Mouse (Mus musculus) thymus, postnatal 4 days (tissue): ENCODE measurements at regions not wholly inside any gene's neighbourhood (a gene's known extent, or its start where the extent isn't known, plus 50 kb on each side); places are given as distances from the start of the nearest gene placed in this dataset.

Experiments used
- DNase-seq: peaks from one replicate; pipeline ENCODE4 v3.0.0; 2021

DNA sequence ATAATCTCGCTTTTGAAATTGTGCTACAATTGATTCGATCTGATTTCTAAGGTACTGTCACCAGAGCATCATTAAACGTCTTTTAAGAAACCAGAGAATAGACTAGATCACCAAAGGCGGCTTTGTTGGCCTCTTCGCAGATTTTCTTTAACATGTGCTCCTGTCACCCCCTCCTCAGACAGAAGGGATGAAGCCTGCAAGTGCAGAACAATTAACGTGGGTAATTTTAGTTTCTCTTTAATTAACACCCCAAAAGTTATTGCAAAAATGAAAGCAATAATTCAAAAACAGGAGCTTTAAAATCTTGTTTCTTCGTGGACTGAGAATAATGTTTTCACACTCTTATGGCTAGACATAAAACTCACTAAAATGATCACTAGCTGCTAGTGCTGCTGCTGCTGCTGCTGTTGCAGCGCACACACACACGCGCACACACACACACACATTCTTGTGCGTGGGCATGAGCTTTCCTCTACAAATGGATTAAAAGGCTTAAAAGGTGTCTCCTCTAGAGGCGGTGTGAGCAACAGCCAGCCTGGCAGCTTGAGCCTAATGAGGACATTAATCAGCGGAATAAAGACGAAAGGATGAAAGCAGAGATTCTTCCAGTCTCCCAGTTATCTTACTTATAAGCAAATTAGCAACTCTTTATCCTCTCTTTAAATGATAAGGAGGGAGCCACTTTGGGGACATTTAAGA, 550.5 kb upstream of the Btbd3 start:
- no peak for DNase-seq

DNA sequence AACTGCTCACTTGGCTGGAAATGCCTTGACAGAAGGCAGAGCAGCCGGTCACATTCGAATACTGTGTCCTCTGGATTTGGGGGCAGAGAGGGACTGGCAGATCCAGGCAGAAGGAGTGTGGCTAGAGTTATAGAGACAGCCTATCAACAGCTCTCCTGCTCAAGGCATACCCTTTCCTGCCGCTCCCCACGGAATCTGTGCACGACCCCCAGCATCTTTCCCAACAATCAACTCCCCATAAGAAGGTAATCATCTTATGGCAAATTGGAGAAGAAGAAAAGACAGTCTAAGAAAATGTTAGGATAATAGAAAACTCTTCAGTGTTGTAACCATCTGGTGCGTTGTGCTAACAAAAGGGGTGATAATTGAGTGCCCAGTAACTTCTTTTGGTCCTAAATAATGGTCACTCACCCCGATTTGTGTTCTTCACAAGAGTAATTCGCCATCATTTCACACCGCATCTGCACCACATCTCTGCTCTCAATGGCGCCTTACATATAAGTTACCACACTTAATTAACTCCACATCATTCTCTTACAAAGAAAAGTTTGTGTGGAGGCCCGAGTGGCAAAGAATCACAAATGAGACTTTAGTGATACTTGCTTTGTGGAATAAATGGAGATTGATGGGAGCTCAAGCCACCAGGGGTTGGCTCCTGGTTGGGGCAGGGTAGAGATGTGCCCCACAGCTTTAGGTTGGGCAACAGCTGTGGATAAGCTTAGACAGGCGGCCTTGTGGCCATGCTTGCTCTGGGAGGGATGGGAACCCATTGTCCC, 551.2 kb upstream of the Btbd3 start:
- DNase-seq, result no peak

DNA sequence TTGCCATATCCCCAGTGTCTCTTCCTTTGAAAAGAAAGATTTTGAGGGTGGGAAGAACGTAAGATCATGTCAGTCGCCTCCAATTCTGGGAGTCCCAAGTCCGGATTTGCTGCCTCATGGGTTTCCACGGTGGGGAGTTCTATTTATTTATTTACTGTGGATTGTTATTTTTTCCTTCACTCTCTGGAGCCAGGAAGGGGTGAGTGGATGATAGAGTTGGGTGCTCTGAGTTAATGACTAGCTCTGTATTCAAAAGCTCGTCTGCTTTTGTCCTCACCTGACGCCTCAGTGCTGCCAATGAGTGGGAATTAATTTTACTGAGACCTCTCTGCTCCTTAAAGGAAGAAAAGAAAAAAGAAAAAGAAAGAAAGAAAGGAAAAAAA, 551.8 kb upstream of the Btbd3 start:
- no peak for DNase-seq

DNA sequence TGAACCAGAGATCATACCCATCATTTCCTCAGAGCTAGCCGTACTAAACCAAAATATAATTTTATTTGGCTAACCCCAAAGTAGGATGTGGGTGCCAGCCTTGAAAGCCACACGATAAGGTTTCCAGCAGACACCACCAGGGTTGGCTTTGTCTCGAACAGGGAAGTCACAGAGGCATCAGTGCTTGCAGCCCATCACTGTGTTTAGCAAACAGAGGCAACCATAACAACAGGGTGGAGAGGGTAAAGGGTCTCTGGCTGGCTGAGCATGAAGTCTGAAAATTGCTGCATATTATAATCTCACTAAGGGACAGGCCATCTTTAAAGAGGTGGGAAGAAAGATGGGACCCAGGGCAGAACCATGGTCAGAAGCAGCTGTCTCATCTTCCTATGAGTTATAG, 552.3 kb upstream of the Btbd3 start:
- no peak for DNase-seq

DNA sequence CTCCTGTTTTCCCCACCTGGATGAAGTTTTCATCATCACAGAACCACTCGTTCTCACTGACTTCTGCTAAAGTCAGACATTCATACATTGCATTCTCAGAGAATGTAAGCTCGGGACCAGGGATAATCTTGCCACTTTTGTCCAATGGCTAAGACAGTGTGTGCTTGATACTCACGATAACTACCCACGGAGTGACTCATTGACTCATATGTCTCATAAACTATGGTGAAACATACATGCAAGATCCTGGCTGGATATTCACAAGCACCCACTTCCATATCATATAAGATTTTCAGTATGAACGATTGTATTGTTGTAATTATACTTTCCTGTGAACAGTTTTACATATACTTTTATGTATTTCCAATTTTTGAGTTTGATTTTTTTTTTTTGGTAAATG, 560.5 kb upstream of the Btbd3 start:
- DNase-seq, result no peak

DNA sequence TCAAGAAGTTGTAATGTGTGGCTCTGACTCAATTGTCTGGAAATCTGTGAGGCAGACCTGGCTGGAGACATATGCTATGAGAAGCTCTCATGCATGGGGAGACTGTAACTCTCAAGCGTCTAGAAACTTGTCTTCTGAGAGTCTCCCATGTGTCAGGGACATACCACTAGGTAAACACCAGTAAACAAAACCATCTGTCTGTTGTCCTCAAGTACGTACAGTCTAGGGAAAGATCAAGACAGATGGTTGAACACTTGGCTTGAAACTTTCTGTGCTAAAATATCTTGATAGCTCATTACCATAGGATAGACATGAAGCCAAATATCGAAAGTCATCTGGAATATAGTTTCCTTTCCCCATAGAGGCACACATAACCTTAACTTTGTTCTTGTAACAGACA, 562.3 kb upstream of the Btbd3 start:
- no peak for DNase-seq

DNA sequence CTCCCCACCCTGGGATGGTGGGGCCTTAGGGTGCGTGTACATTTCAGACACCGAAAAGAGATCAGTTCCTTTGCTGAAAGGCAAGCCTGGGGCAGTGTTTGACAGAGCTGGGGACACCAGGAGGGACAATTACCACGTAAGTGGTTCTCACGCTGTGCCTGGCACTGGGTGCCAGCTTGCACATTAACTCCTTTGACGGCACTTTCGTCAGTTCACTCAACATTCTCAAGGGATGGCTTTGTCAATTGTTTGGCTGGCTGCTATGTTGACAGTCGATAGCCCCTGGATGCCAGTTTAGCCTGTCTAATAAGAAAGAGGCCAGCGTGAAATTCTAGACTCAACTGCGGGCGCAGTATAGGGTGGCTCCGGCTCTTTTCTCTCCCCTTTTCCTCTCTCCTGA, 569.2 kb upstream of the Btbd3 start:
- DNase-seq, result no peak

DNA sequence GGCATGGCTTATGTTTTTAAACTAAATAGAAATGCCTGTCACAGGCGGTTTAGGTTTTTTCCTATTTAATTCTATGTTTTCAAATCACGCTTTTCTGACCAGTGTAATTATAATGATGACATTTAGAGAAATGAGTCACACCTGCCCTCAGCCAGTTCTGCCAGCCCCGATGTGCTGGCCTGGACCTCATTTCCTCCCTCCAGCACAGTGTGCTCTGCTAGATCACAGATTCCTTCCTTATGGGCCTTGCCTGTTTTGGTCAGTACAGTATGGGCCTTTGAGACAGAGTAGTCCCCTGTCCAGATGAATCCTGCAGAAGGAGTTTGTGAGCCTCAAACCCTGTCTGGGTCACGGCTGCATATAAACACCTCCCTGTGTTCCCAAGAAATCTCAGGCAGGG, 569.6 kb upstream of the Btbd3 start:
- DNase-seq, result no peak

DNA sequence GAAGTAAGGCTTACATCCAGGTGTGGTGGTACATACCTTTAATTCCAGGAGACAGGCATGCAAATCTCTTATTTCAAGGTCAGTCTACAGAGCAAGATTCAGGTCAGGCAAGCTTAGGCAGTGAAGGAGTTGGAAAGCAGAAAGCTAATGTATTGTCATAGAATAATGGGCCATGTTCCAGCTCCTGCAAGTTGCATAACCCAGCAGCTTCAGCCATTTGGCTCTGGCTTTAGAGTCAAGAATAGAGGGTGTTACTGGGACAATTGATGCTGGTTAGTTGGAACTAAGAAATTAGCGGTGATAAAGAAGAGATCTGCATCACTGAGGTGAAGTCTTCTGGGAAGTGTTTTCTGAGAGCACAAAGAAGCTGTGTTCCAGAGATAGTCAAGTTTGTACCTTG, 565.3 kb upstream of the Jag1 start:
- DNase-seq, result no peak

DNA sequence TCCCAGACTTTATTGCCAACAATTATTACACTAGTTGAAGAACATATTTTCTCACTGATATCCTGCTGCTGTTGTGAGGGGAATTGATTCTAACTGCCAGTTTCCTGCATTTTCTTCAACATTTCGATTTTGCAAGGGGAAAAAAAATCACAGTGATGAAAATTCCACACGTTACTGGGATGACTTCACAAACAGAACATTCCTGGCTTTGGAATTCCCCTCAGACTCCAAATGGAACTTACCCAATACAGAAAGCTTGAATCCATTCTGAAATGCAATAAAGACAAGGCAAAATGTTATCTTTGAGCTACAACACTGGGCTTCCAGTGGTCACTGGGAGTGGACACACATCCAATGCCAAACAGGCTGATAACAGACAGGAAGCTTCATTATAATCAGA, 546.7 kb upstream of the Jag1 start:
- no peak for DNase-seq

DNA sequence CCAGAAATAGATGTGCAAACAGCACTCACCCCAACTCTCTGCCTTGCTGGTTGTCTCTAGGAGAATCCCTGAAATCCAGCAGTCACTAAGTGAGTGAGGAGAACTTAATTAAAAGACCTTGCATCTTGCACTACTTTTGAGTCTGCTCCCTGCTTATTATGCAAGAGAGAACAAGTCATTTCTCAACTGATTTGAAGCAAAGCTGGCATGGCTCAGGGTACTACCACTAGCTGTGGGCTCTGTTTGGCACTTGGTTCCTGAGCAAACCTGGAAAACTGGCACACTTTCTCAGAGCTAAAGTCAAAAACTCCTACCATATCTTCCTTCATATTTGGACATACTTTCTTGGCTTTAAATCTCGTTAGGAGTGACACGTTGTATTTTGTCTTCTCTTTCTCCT, 545.8 kb upstream of the Jag1 start:
- no peak for DNase-seq

DNA sequence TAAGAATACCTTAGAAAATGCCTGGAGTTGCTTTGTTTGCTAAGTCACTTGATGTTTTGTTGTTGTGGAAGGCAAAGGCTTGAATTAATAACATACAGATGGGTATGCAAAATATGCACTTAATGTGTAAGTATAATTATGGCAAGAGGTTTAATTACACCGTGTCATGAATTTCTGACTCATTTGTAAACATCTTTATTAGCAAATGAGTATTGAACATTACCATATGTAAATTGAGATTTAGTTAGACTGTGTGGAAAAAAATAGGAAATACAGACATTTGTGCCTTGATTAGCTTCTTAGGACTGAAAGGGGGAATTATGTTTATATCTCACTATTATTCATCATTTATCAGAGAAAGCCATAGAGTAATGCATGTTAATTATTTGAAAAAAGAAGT, 544.0 kb upstream of the Jag1 start:
- DNase-seq, result no peak

DNA sequence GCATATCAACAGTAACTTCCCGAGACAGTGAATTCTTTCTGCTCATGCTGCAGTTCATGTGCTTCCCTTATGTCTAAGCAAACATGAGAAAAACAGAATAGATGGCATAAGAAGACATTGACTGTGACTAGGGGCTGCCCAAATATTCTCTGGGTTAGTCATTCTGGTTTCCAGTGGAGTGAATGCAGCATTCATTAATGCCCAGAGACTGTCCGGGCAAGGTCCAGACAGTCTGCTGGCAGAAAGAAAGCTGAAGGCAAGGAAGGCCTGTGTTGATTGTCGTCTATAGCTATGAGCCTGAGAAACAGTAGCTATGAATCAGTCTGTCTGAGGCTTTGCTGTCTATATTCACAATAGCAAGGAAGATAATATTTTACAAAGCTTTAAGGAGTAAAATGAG, 537.9 kb upstream of the Jag1 start:
- no peak for DNase-seq

DNA sequence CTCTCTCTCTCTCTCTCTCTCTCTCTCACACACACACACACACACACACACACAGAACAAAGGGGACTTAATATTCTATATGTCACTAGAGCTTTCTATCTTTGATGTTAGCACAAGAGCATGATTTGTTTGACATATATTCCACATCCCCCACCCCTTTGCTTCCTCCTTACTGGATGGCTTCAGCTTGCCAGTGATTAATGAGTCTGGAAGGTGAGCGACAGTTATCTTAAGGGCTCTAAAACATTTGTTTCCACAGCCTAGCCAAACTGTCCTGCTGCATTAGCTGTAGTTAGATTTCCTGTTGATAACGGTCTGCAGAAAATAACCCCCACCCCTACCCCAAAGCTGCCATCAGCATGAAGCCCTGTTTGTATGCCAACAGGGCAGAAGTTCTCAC, 527.7 kb upstream of the Jag1 start:
- peak; percentile 3 for DNase-seq

DNA sequence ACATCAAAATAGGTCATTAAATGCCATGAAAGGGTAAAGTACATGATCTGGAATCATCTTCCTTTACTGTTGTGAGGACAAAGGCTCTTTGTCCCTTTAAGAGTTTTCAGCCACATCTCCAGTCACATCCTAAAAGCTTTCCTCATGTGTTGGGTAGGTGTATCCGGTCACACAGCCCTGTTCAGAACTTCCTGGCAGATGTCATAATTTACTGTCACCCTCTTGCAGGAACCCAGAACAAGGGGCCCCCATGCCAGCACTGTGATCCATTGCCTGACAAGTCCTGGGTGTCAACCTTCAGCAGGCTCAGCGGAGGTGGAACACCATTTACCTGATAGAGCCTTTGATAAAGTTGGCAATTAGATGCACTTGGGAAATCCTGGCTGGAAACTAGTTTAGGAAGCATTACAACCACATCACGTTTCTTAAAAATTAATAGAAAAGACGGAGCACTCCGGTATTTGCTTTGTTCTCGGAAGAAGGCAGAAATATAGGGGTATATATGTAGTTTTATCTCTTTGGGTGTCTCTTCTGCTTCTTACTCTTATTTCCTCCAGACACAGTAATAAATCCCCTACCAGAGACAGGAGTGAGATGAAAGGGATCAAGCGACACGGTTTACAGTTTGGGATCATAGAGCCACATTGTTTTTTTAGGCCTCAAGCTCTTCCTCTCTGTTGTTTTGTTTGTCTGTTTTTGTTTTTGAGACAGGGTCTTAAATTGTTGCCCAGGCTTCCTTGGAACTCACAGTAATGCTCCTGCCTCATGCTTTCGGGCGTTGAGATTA, 527.0 kb upstream of the Jag1 start:
- no peak for DNase-seq

DNA sequence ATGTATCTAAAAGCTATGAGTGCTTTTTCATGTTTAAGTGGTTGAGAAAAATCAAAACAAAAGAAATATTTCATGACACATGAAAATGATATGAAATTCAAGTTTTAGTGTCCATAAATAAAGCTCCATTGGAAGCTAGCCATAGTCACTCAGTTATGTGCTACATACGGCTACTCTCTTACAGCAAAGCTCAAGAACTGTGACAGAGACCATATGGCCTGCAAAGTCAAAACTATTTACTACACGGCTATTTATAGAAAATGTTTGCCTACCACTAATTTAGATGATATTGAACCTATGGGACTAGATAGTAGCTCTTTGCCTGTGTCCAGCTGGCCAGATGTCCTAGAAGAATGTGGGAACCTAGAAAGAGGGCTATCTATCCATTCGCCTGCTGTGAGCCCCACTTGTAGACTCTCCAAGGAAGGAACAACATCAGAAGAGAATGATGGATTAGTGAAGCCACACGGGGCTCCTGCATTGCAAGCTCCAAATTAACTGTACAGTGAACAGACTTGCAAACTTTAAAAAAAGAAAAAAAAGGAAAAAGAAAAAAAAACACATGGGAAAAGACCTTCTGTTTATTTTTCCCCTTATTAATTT, 518.7 kb upstream of the Jag1 start:
- DNase-seq, result no peak

DNA sequence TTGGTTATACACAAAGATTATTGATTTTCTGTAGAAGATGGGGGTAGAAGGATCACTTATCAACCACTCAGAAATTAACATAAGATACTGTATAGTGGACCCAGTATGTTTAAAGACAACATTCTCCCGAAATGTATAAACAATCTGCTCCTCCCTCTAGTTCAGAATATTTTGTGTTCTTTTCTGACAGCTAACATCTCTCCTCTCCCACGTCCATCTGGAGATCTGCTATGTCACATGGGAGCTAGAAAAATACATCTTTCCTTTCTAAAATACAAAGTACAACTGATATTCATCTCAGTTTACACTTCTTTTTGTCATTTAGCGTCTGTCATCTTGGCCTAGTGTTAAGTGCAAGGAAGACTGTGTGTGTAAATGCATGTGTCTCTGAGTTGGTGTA, 500.2 kb upstream of the Jag1 start:
- no peak for DNase-seq

DNA sequence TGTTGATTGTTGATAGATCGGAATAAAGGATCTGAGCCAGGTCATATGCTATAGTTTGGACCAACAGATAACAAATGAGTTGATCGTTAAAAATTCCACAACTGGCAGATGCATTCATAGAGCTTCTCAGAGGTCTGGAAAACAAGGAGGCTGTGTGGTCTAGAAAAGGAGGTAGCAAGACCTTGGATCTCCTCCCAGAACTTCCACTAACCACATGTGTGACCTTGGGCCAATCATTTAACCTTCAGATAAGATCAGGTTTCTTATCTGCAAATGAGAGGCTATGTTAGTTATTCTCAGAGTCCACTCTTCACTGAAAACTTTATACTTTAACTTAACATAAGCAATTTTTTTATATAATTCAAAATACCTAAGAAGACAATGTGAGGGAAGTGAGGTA, 497.3 kb upstream of the Jag1 start:
- DNase-seq, result no peak

DNA sequence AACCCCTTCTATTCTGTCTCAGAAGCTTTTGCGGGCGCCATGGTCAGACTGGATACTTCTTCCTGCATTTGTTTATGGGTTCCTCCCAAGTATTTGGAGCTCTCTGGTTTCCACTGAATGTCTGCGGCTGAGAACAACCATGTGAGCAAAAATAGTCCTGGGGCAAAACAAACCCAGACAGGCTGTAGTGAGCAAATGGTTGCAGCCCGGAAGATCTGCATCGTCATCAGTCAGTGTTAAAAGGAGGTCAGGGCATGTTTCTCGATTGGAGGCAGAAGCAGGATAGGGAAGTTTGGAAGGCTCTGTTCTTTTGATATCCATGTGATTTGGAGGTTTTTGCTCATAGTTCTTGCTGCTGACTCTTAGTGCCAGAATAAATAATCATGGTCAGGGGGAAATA, 492.1 kb upstream of the Jag1 start:
- DNase-seq, result no peak

DNA sequence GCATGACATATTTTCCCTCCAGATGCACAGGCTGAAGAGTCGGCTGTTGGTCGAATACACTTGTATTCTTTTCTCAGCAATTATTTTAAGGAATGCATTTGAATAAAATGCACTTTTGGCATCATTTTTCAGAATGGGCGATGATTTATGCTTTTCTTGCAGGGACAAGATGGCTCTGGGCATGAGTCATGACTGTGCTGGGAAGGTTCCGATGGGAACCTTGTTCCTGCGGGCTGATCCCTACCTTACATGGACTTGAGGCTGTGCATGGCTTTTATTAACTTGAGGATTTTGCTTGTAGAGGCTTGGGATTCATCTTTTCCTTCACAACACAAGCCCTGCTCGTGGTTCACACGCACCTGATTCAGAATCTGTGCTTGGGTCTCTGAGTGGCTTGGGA, 481.7 kb upstream of the Jag1 start:
- no peak for DNase-seq

DNA sequence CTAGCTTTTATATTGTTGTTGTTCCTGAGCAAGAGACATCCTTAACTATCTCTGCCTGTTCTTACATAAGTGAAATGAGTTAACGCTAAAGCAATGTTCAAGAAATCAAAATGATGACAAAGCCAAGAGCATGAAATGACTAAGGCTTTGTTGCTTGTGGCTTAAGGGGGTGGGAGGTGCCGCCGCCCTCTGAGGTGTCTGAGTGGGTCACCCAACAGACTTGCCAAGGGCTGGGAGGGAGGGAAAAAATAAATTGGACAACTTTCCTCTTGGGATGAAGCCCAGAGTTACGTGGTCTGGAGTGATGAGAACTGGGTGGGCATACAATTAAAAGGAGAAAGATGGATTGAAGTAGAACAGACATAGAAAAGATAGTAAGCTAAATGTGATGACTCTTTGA, 478.1 kb upstream of the Jag1 start:
- no peak for DNase-seq

DNA sequence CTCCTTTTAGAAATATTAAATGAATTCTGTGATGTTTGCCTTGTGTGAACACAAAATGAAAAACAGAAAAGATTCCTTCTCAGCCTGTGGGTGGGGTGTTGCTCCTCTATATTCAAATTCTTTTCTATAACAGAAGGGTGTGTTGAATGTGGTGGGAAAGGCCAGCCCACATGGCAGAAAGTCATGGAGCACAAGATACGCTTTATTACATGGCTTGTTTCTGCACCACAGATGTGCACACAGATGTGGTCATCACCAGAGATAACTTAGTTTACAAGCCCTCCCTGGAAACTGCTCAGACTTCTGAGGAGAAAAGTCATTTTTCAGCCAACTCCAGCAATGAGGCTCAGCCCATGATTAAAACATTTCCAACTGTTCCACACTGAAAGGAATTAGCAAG, 475.1 kb upstream of the Jag1 start:
- DNase-seq, result no peak

DNA sequence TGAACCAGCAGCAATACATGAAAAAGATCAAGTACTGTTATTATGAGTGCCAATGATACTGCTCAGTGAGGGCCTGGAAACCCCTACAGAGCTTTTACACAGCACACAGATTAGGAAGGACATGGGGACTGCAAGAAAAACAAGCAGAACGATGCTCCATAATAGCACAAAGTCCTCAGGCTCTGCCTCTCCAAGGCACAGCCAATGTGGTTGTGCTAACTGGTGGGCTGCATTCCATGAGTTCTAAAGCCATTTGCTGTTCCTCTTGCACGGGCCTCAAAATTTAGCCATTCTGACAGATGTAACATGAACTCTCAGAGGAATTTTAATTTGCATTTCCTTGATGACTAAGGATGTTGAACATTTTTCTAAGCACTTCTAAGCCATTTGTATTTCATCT, 465.0 kb upstream of the Jag1 start:
- DNase-seq, result no peak

DNA sequence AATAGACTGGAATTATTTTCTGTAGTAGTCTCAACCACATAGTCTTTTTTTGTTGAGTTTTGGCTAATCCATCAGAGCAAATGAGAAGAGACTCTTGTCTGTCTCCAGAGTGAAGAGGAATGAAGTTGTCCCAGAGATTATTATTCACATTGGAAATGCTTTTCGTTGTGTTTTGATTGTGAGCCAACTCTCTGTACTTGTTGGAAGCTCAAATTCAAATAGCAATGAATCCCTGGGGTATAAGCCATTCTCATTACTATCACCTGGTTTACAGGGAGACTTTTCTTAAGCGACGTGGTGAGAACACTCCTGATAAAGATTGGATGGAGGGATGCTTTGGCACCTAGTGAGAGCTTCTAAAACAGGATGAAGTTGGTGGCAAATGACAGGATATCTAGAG, 459.3 kb upstream of the Jag1 start:
- no peak for DNase-seq
